Mouse (Mus musculus): Measurements from ENCODE around the gene 4933406M09Rik. TPM values are rescaled to one million over a fixed set of nuclear protein-coding genes. Genes with fewer than 3 reads are reported as not detected.

The 4933406M09Rik gene
- not detected in 2 replicates for polyA plus RNA-seq (2015; fragmentation: Nextera tagmentation; extraction: Ambion mirVana)

DNA sequence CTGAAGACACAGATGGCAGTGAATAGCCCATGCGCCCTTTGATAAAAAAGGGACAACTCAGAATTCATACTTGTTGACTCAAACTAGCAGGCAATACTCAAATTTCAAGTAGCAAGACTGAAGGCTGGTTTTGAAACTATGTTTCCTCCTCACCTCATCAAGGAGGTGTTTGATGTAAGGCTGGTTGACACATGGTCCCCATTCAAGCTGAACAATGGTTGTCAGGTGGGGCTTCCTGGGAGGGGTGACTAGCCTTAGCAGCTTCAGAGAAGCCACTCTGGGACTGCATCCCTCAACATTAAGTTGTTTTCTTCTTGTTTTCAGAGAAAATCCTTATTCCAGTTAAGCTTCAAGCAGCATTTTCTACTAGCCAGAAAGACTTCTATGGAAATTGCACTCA, at the start of gene 4933406M09Rik:
TSS of gene 4933406M09Rik (plus strand) at position 275 of the 400 bp plus-strand sequence.
- H3K4me2 ChIP-seq: no peak within 1 kb of the TSS
- 100% methylated on average over 1 of the region's 1 CpGs for WGBS

DNA sequence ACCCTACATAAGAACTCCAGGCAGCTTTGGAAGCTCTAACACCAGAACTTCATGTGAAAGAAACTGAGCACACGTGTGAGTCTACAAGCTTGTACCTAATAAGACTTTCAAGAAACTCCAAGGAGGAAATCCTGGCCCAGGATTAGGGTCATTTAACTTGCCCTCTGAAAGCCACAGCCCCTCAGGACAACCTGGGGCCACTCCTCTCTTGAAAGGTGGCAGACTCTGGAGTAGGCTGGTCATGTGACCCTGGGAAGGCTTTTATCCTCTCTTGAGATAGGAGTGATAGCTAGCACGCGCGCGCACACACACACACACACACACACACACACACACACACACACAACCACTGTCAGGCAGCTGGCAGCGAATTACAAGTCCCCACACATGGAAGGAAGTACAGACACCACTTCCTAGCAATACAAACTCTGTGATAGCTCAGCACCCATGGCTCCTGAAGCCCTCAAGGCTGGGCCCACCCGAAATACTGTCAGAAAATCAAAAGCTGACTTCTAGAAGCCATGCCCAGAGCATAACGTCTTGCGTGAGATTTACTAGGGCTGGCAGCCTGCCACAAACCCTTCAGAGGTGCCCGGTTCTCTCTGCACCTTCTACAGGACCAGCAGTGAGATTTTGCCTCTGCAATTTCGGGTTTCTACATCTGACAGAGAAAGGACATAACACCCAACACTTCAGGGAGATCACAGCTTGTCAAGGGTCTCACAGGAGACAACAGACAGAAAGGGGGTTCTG, 48.6 kb upstream of the 4933406M09Rik start:
- H3K9ac ChIP-seq: no peak overlapping the region
- H3K4me3 ChIP-seq: no peak overlapping the region
- H3K36me3 ChIP-seq (ENCODE audit: poor library complexity, severe bottlenecking): no peaks in the 10 kb centered on the region
- H3K27ac ChIP-seq: no peak overlapping the region
- no peak for ATAC-seq
- no peak overlapping the region for H3K4me2 ChIP-seq
- 0 out of 2 replicates have a peak, but pooled peaks cover 8% of the 10 kb centered on the region for H3K4me1 ChIP-seq
- H3K9me3 ChIP-seq (replicated peaks): no peaks in the 10 kb centered on the region
- WGBS: 87% methylated on average over 11 of the region's 11 CpGs
- H3K27me3 ChIP-seq: no peaks in the 10 kb centered on the region

More for the DNA sequence above, at the start of gene 4933406M09Rik:
- H3K4me3 ChIP-seq: no peak within 1 kb of the TSS
- ATAC-seq: no peak
- peaks cover 10% of the 10 kb centered on the region; the same call in 1 of the 2 replicates for H3K27me3 ChIP-seq
- H3K9ac ChIP-seq: no peak within 1 kb of the TSS
- no peak within 1 kb of the TSS for H3K27ac ChIP-seq
- H3K9me3 ChIP-seq (replicated peaks): no peaks in the 10 kb centered on the region
- H3K4me1 ChIP-seq: peaks cover 10% of the 10 kb centered on the region; the same call in 1 of the 2 replicates
- H3K36me3 ChIP-seq (ENCODE audit: poor library complexity, severe bottlenecking): no peaks in the 10 kb centered on the region

DNA sequence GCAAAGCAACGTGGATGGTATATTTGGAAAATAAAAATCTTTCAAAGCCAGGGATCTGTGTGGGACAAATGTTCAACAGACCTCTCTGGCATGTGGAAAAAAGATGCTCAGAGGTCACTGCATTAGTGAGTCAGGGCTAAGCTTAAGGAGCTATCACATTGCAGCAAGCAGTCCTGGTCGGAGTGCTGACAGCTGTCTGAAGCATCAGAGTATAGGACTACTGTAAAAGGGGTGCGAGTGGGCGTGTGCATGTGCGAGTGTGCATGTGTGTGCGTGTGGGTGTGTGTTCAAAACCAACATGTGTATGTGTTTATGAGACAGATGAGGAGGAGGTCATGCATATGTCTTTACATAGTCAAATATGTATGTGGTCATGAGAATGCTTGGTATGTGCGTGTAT, 46.6 kb upstream of the 4933406M09Rik start:
- Histone ChIP-seq H3K4me3 (no peak overlapping the region), H3K4me1 (peaks cover 6% of the 10 kb centered on the region), H3K27me3 (no peaks in the 10 kb centered on the region), H3K9me3 (replicated peaks) (no peaks in the 10 kb centered on the region), H3K4me2 (no peak overlapping the region), H3K9ac (no peak overlapping the region), H3K36me3 (ENCODE audit: poor library complexity, severe bottlenecking) (no peaks in the 10 kb centered on the region), H3K27ac (no peak overlapping the region)
- 96% methylated on average over 7 of the region's 7 CpGs for WGBS
- no peak for ATAC-seq

DNA sequence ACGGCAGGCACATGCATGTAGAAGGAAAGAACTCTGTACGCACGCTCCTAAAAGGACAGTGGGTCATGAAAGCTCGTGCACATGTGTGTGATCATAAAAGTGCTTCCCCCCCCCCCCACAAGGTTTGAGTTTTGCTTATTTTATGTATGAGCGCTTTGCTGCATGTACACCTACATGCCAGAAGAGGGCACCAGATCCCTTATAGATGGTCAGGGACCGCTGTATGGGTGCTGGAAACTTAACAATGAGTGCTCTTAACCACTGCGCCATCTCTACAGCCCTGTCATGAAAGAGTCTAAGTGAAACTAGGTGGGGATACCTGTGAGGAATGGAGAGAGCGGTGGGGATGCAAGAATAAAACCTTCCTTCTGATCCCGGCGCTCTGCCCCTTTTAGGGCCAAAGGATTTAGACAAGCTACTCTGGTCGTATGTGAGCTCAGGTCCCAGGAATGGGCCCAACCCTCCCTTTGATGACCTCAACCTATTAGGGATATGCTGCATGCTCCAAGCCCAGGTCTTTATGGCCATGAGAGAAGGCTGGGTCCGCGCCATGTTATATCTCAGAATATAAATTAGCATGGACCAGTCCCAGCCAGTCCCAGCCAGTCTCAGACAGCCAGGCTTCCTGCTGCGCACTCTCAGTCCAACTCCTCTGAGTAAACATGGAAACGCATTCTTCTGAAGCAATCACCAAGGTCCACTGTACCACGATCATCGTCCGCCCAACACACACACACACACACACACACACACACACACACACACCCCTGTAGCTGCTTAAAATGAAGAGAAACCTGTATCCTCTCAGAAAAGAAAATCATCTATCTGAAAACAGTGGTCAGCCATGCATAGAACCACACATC, 45.8 kb upstream of the 4933406M09Rik start:
- 94% methylated on average over 18 of the region's 18 CpGs for WGBS
- Histone ChIP-seq H3K9ac (no peak overlapping the region), H3K4me1 (peaks cover 14% of the 10 kb centered on the region), H3K9me3 (replicated peaks) (no peaks in the 10 kb centered on the region), H3K27ac (no peak overlapping the region), H3K4me3 (no peak overlapping the region), H3K27me3 (no peaks in the 10 kb centered on the region), H3K36me3 (ENCODE audit: poor library complexity, severe bottlenecking) (no peaks in the 10 kb centered on the region), H3K4me2 (no peak overlapping the region)
- ATAC-seq: no peak

DNA sequence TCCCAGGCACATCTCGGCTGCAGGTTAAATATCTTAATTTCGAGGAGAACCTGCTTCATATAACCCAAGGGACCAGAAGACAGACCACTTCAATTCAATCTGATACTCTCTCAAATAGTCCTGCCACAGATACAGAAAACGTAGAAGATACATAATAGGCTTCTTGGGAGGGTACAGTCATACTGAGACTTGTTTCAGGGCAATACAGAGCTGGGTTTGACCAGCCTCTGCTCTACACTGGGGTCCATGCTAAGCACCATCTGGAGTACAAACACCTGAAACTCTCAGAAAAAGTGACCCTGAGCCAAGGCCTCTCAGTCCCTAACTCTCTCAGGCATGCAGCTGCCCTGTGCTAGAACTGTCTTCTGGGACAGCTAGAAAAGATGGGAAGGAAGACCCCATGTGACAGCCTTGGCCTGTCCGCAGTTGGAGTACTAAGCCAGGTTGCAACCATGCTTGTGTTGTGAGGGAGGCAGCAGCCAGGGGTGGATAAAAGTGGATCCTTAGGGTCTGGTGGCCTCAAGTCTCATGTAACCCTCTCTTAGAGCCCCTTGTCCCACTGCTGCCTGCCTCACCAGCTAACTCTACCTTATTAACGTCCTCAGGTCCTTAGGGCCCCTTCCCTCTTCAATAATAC, 44.0 kb upstream of the 4933406M09Rik start:
- Histone ChIP-seq H3K27ac (no peak overlapping the region), H3K4me1 (peaks cover 16% of the 10 kb centered on the region), H3K9ac (no peak overlapping the region), H3K4me2 (no peak overlapping the region), H3K27me3 (no peaks in the 10 kb centered on the region), H3K36me3 (ENCODE audit: poor library complexity, severe bottlenecking) (peaks cover 12% of the 10 kb centered on the region), H3K9me3 (replicated peaks) (no peaks in the 10 kb centered on the region), H3K4me3 (no peak overlapping the region)
- 80% methylated on average over 5 of the region's 5 CpGs for WGBS
- ATAC-seq: no peak

DNA sequence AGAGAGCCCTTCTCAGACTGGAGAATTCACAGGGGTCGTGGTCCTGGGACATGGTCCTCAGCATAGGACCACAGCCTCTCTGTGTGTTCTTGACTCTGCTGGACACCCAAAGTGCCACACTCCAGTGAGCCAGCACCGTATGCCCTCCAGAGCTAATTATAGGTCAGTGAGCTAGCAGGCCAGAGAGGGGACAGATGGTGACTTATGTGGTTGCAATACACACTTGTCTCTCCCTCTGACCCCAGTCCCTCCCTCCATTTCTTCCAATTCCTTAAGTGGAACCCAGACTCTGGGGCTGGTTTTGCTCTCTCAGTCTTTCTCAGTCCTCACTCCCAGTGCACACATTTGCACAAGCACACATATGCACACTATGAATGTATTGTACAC, 43.5 kb upstream of the 4933406M09Rik start:
- no peaks in the 10 kb centered on the region for H3K27me3 ChIP-seq
- H3K9ac ChIP-seq: 0 out of 2 replicates have a peak overlapping the region, but pooled peaks have one; percentile 21
- H3K36me3 ChIP-seq (ENCODE audit: poor library complexity, severe bottlenecking): peaks cover 16% of the 10 kb centered on the region
- no peak for ATAC-seq
- H3K4me1 ChIP-seq: peaks cover 16% of the 10 kb centered on the region
- H3K4me3 ChIP-seq: no peak overlapping the region
- no peak overlapping the region for H3K4me2 ChIP-seq
- WGBS: 72% methylated on average over 2 of the region's 2 CpGs
- no peaks in the 10 kb centered on the region for H3K9me3 ChIP-seq (replicated peaks)
- no peak overlapping the region for H3K27ac ChIP-seq

DNA sequence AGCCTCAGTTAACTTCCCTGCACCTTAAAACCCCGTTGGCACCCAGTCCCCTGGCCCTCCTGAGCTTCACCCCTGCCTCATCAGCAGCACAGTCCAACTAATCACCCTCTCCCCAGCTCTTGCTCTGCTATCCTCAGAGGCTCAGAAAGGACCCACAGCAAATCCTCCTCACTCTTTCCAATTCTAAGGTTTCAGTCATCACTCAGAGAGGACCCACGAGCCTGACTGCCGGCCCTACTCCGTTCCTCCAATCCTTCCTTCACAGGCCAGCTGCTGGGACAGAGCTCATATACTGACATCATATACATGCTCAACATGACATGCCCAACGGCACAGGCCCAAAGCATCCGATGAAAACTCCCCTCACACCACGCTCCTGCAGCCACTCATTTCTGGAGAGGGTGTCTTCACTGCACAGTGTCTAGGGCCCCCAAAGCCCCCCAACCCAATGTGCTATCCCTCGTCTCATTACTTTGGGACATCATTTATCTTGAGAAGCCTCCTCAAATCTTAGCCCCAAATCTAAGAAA, 42.9 kb upstream of the 4933406M09Rik start:
- WGBS: 78% methylated on average over 8 of the region's 8 CpGs
- ATAC-seq: no peak

DNA sequence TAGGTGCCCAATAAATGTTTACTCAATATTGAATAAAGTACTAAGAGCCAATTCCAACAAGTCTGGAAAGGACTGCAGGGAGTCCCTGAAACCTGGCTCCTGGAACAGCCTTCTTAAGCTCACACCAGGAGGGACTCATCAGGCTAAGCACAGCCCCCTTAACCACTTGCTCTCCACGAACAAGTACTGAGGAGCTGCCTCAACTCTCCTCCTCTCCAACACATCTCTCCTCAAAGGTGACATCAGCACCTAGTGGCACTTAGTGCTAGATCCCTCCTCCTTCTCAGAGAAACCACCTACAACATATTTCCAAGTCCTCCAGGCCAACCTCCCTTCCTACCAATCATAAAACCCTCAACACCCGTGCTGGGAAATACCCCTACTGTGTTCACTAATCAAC, 42.2 kb upstream of the 4933406M09Rik start:
- peak overlapping the region; percentile 45 for H3K4me3 ChIP-seq
- 10% methylated on average over 2 of the region's 2 CpGs for WGBS
- peak; percentile 4; the same call in 1 of the 2 replicates for ATAC-seq

More for the DNA sequence above, 42.9 kb upstream of the 4933406M09Rik start:
- no peaks in the 10 kb centered on the region for H3K9me3 ChIP-seq (replicated peaks)
- no peaks in the 10 kb centered on the region for H3K27me3 ChIP-seq
- peaks cover 16% of the 10 kb centered on the region for H3K4me1 ChIP-seq
- H3K4me3 ChIP-seq: no peak overlapping the region
- H3K27ac ChIP-seq: no peak overlapping the region
- peaks cover 21% of the 10 kb centered on the region for H3K36me3 ChIP-seq (ENCODE audit: poor library complexity, severe bottlenecking)
- no peak overlapping the region for H3K4me2 ChIP-seq
- H3K9ac ChIP-seq: 0 out of 2 replicates have a peak overlapping the region, but pooled peaks have one; percentile 21

DNA sequence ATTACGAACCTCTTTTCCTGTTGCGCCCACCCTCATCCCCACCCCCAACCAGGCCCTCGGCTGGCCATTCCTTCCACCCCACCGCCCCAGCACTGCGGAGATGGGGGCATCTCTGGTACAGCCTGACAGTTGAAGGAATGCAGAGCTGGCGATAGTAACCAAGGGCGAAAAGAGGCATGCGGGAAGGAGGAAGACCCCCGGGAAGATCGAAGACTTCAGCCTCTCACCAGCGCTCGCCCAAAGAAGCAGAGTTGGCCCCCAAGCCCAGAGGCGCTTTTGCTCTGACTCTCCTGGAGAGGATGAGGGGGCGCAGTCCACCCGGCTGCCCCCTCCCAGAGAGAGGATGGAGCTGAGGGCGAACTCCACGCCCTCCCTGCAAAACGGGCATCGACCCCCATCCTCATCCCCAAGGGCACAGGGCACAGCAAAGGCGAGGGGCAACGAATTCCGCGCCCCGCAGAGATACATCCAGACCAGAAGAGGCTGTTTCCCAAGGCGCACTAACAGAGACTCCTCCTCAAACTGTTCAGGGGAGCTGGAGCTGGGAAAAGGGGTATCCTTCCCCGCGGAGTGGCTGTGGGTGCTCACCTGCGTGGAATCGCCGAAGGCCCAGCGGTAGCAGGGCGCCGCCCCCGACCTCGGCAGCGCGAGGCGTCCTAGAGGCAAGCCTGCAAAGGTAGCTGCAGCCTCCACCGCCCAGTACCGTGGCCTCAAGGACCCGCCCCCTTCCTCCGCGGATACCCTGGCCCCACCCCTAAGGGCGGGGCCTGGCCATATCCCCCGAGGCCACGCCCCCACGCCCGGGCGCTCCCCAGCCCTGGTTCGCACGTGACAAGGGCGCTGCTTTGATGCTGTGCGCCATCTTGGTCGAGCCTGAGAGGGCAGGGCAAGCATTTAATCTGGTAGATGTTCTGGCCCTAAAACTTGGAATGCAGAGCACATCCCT, 41.5 kb upstream of the 4933406M09Rik start:
- Histone ChIP-seq H3K4me1 (peaks cover 16% of the 10 kb centered on the region), H3K4me3 (peak overlapping the region; percentile 45), H3K4me2 (peak overlapping the region; percentile 76), H3K36me3 (ENCODE audit: poor library complexity, severe bottlenecking) (peaks cover 26% of the 10 kb centered on the region), H3K27me3 (no peaks in the 10 kb centered on the region), H3K9ac (peak overlapping the region; percentile 68), H3K9me3 (replicated peaks) (no peaks in the 10 kb centered on the region), H3K27ac (no peak overlapping the region)
- WGBS: 1% methylated on average over 51 of the region's 54 CpGs
- ATAC-seq: peak; percentile 95

More for the DNA sequence above, 42.2 kb upstream of the 4933406M09Rik start:
- Histone ChIP-seq H3K36me3 (ENCODE audit: poor library complexity, severe bottlenecking) (peaks cover 23% of the 10 kb centered on the region), H3K4me2 (peak overlapping the region; percentile 76), H3K9ac (peak overlapping the region; percentile 68; the same call in 1 of the 2 replicates), H3K27me3 (no peaks in the 10 kb centered on the region), H3K27ac (no peak overlapping the region), H3K4me1 (peaks cover 16% of the 10 kb centered on the region), H3K9me3 (replicated peaks) (no peaks in the 10 kb centered on the region)

DNA sequence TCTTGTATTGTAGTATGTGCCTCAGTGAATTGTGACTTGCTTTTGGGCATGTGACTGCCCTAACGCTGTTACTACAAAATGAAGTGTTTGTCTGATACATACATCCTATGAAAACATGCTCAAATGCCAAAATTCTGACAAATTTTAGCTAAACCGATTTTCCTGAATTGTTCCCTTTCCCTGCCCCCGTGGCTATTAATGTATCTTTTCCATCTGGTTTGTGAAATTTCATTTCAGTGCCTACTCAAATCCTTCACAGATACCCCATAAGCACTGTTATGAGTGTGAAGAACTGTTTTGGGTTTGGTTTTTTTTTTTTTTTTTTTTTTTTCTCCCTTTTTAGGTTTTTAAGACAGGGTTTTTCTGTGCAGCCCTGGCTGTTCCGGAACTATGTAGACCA, 40.7 kb upstream of the 4933406M09Rik start:
- peaks cover 16% of the 10 kb centered on the region for H3K4me1 ChIP-seq
- H3K4me3 ChIP-seq: peak overlapping the region; percentile 45
- no peak overlapping the region for H3K9ac ChIP-seq
- peak overlapping the region; percentile 76 for H3K4me2 ChIP-seq
- H3K27ac ChIP-seq: no peak overlapping the region
- no peak for ATAC-seq
- H3K36me3 ChIP-seq (ENCODE audit: poor library complexity, severe bottlenecking): peaks cover 33% of the 10 kb centered on the region
- 76% methylated on average over 4 of the region's 4 CpGs for WGBS
- no peaks in the 10 kb centered on the region for H3K9me3 ChIP-seq (replicated peaks)
- no peaks in the 10 kb centered on the region for H3K27me3 ChIP-seq

DNA sequence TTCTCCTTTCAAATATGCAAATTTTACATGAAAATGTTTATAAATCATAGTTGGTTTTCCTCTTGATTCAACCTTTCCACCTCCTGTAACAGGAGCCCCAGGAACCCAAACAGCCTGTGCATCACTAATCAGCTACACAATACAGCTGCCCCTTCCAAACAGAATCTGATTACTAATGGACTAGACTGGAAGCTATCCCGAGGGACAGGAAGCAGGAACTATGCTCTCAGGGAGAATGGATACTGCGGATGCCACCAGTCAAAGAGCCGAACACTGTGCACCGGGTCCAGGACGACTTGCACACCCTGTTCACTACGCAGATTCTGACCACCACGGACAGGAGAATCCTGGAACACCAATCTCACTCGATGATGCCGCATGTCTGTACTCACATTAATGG, 37.9 kb upstream of the 4933406M09Rik start:
- peaks cover 61% of the 10 kb centered on the region for H3K36me3 ChIP-seq (ENCODE audit: poor library complexity, severe bottlenecking)
- H3K9me3 ChIP-seq (replicated peaks): no peaks in the 10 kb centered on the region

More for the DNA sequence above, 37.9 kb upstream of the 4933406M09Rik start:
- Histone ChIP-seq H3K9ac (no peak overlapping the region), H3K4me1 (peaks cover 16% of the 10 kb centered on the region), H3K27ac (no peak overlapping the region), H3K4me2 (no peak overlapping the region), H3K27me3 (no peaks in the 10 kb centered on the region), H3K4me3 (no peak overlapping the region)
- no peak for ATAC-seq
- 89% methylated on average over 9 of the region's 9 CpGs for WGBS

All from forebrain, embryonic 13.5 days (tissue).